ENCODE assay signal across 8 mouse cellular contexts in genomic region chr2:32509287-32509686, GRCm38 (mm10). TPM values are rescaled to one million over a fixed set of nuclear protein-coding genes. Genes with fewer than 3 reads are reported as not detected.
DNase-seq lines count a peak whose midpoint lies in the region; ATAC-seq and TF ChIP-seq lines count a peak whose summit lies in the region.

No protein-coding gene starts in this region.

- no peak overlapping the region for H3K9ac ChIP-seq in ES-E14 (ENCODE audit: insufficient read depth, low read depth, low read length, poor library complexity, severe bottlenecking)
- H3K9ac ChIP-seq in kidney, embryonic 16.5 days (replicated peaks; ENCODE audit: low read length): no peak overlapping the region; the same call in 1 of the 2 replicates
- H3K9ac ChIP-seq in neural tube, embryonic 11.5 days (ENCODE audit: low read length): no peak overlapping the region

- H3K4me3 ChIP-seq in ES-E14 (ENCODE audit: insufficient read depth in 1 of 2, low read depth in 1 of 2, low read length in 2 of 2, poor library complexity in 1 of 2, severe bottlenecking in 1 of 2): no peak overlapping the region
- no peak overlapping the region for H3K4me3 ChIP-seq in kidney, embryonic 16.5 days (ENCODE audit: low read length)
- no peak overlapping the region for H3K4me3 ChIP-seq in neural tube, embryonic 11.5 days (ENCODE audit: low read depth, low read length)

- peak overlapping the region; percentile 86; the same call in 1 of the 2 replicates for H3K27ac ChIP-seq in ES-E14 (ENCODE audit: insufficient read depth, low read depth, low read length, poor library complexity, severe bottlenecking)
- peak overlapping the region; percentile 79 for H3K27ac ChIP-seq in kidney, embryonic 16.5 days (ENCODE audit: low read length)
- no peak overlapping the region for H3K27ac ChIP-seq in neural tube, embryonic 11.5 days (ENCODE audit: low read depth, low read length)

- in situ Hi-C loops in ES-E14 (cut with MboI; ENCODE audit: low sequenced_read_pairs in 2 of 2, unreplicated experiment in 2 of 2): no loop called here

- no peaks in the 10 kb centered on the region for H3K9me3 ChIP-seq in ES-E14 (ENCODE audit: control insufficient read depth, insufficient read depth, low read depth, low read length)
- H3K9me3 ChIP-seq in kidney, embryonic 16.5 days (ENCODE audit: low read length): peaks cover 3% of the 10 kb centered on the region; the same call in 1 of the 2 replicates
- H3K9me3 ChIP-seq in neural tube, embryonic 11.5 days (ENCODE audit: control insufficient read depth, low read length): no peaks in the 10 kb centered on the region

- peak; percentile 26; the same call in 1 of the 2 replicates for ATAC-seq in kidney, embryonic 16.5 days (ENCODE audit: low FRiP score, low TSS enrichment)
- ATAC-seq in neural tube, embryonic 11.5 days (ENCODE audit: insufficient read depth, low FRiP score, low TSS enrichment): no peak

- peaks cover 11 to 23% of the 10 kb centered on the region in 2 experiments for H3K4me1 ChIP-seq in ES-E14 (ENCODE audit: control insufficient read depth in 2 of 2, insufficient read depth in 2 of 2, low read length in 2 of 2, poor library complexity in 1 of 2)
- H3K4me1 ChIP-seq in kidney, embryonic 16.5 days (ENCODE audit: insufficient read depth, low read length): peaks cover 16% of the 10 kb centered on the region
- no peaks in the 10 kb centered on the region for H3K4me1 ChIP-seq in neural tube, embryonic 11.5 days (ENCODE audit: control insufficient read depth, insufficient read depth, low read length)

- H3K27me3 ChIP-seq in kidney, embryonic 16.5 days (ENCODE audit: insufficient read depth, low read length): no peaks in the 10 kb centered on the region
- no peaks in the 10 kb centered on the region for H3K27me3 ChIP-seq in neural tube, embryonic 11.5 days (ENCODE audit: control insufficient read depth, insufficient read depth, low read length)

- 17% methylated on average over 4 of the region's 4 CpGs for WGBS in kidney, embryonic 16.5 days
- 41% methylated on average over 4 of the region's 4 CpGs for WGBS in neural tube, embryonic 11.5 days

- DNase-seq in adrenal gland, adult 2 months: peak; percentile 53
- no peak for DNase-seq in adrenal gland, adult 8-10 months
- DNase-seq in ES-E14 (ENCODE audit: low read depth, low spot score): peak; percentile 67
- DNase-seq in heart, adult 11 months: peak; percentile 98
- DNase-seq in neural tube, embryonic 11.5 days (ENCODE audit: low spot score): peak; percentile 30
- no peak for DNase-seq in left cerebral cortex, postnatal 4 days
- DNase-seq in cerebellum, adult 11-12 months: no peak

- H3K4me2 ChIP-seq in kidney, embryonic 16.5 days (replicated peaks; ENCODE audit: low read depth, low read length): 0 out of 2 replicates have a peak overlapping the region, but pooled peaks have one; percentile 5
- no peak overlapping the region for H3K4me2 ChIP-seq in neural tube, embryonic 11.5 days (ENCODE audit: low read depth)

- intact Hi-C loops in left cerebral cortex, postnatal 4 days (cut with DNase I): no loop called here

- no peaks in the 10 kb centered on the region for H3K36me3 ChIP-seq in ES-E14 (ENCODE audit: control insufficient read depth, insufficient read depth, low read length, poor library complexity, severe bottlenecking)
- H3K36me3 ChIP-seq in kidney, embryonic 16.5 days (ENCODE audit: insufficient read depth, low read length): no peaks in the 10 kb centered on the region
- no peaks in the 10 kb centered on the region for H3K36me3 ChIP-seq in neural tube, embryonic 11.5 days (ENCODE audit: control insufficient read depth, insufficient read depth, low read length)

TF ChIP-seq in ES-E14, 5 proteins besides CTCF, POLR2A, EP300 and RAD21:
- TF ChIP-seq CHD2 (IDR thresholded peaks at IDR 0.05; ENCODE audit: low read depth, low read length) (no peak), ZNF384 (IDR thresholded peaks at IDR 0.05; ENCODE audit: low read depth, low read length) (no peak), ZC3H11A (IDR thresholded peaks at IDR 0.05; ENCODE audit: borderline replicate concordance, low read depth, low read length) (no peak), HCFC1 (IDR thresholded peaks at IDR 0.05; ENCODE audit: borderline replicate concordance, insufficient read depth, low read length) (no peak), MAFK (IDR thresholded peaks at IDR 0.05; ENCODE audit: insufficient read depth, low read depth, low read length) (no peak)

RNA-seq across cellular contexts. Expression of gene Fam102a, which starts 25.8 kb away (rescaled TPM):
- total RNA-seq in adrenal gland, adult 2 months (2021): 10 to 100 TPM; 37.1 to 40.8 TPM
- 40.2 and 43.1 TPM in 2 replicates for polyA plus RNA-seq in adrenal gland, adult 2 months (2012; rRNA removed)
- 10 to 100 TPM; 39.5 to 50.2 (median 47.2) TPM for total RNA-seq in adrenal gland, adult 8-10 months (2022)
- 11.6 TPM in 2 replicates for total RNA-seq in ES-E14 (2012; rRNA removed)
- 13.3 and 15.0 TPM in 2 replicates for polyA plus RNA-seq in kidney, embryonic 16.5 days (2015; fragmentation: Nextera tagmentation; extraction: Ambion mirVana)
- 13.1 and 13.2 TPM in 2 replicates for polyA plus RNA-seq in neural tube, embryonic 11.5 days (2014; fragmentation: Nextera tagmentation; extraction: Ambion mirVana)
- total RNA-seq in left cerebral cortex, postnatal 4 days (2021): 10 to 100 TPM; 18.8 to 20.1 TPM

RNA-seq across cellular contexts. Expression of gene Slc25a25, which starts 58.0 kb away (rescaled TPM):
- 10 to 100 TPM; 34.0 to 79.5 TPM for total RNA-seq in adrenal gland, adult 2 months (2021)
- 35.2 and 36.8 TPM in 2 replicates for polyA plus RNA-seq in adrenal gland, adult 2 months (2012; rRNA removed)
- total RNA-seq in adrenal gland, adult 8-10 months (2022): 10 to 100 TPM; 17.9 to 79.8 (median 27.3) TPM
- 22.1 and 23.4 TPM in 2 replicates for total RNA-seq in ES-E14 (2012; rRNA removed)
- 21.2 and 21.9 TPM in 2 replicates for polyA plus RNA-seq in kidney, embryonic 16.5 days (2015; fragmentation: Nextera tagmentation; extraction: Ambion mirVana)
- 28.1 and 33.5 TPM in 2 replicates for polyA plus RNA-seq in neural tube, embryonic 11.5 days (2014; fragmentation: Nextera tagmentation; extraction: Ambion mirVana)
- 10 to 100 TPM; 47.9 to 50.8 TPM for total RNA-seq in left cerebral cortex, postnatal 4 days (2021)

RNA-seq across cellular contexts. Expression of gene Naif1, which starts 59.0 kb away (rescaled TPM):
- total RNA-seq in adrenal gland, adult 2 months (2021): 1 to 10 TPM; 5.1 to 5.9 TPM
- 6.1 and 6.6 TPM in 2 replicates for polyA plus RNA-seq in adrenal gland, adult 2 months (2012; rRNA removed)
- total RNA-seq in adrenal gland, adult 8-10 months (2022): 1 to 10 TPM; 4.2 to 5.5 (median 5.0) TPM
- 2.1 and 2.5 TPM in 2 replicates for total RNA-seq in ES-E14 (2012; rRNA removed)
- polyA plus RNA-seq in kidney, embryonic 16.5 days (2015; fragmentation: Nextera tagmentation; extraction: Ambion mirVana): 7.3 and 8.2 TPM in 2 replicates
- polyA plus RNA-seq in neural tube, embryonic 11.5 days (2014; fragmentation: Nextera tagmentation; extraction: Ambion mirVana): 5.5 and 6.9 TPM in 2 replicates
- total RNA-seq in left cerebral cortex, postnatal 4 days (2021): 1 to 10 TPM; 3.1 to 4.0 TPM

Comparison
In these comparisons a context has a peak if more than half of its experiments do, and no peak if none do; other contexts are left out.
1. DNase-seq: peak in adrenal gland, adult 2 months (single experiment), ES-E14 (single experiment), heart, adult 11 months (single experiment) and neural tube, embryonic 11.5 days (single experiment); none in adrenal gland, adult 8-10 months (single experiment), left cerebral cortex, postnatal 4 days (single experiment) and cerebellum, adult 11-12 months (single experiment).